Mouse (Mus musculus): ENCODE data around the gene Slc25a42. TPM values are rescaled to one million over a fixed set of nuclear protein-coding genes. Genes with fewer than 3 reads are reported as not detected.

Gene Slc25a42
- total and polyA plus RNA-seq, 3 experiments, result 0.63 to 3.0 (median 2.9) TPM

- TF ChIP-seq MXI1 (IDR thresholded peaks at IDR 0.05; ENCODE audit: low read depth, low read length) (peak; percentile 42; the same call in 1 of the 2 replicates), ZMIZ1 (IDR thresholded peaks at IDR 0.05; ENCODE audit: low read depth, low read length) (no peak), PAX5 (IDR thresholded peaks at IDR 0.05; ENCODE audit: low read length) (no peak), ZNF384 (IDR thresholded peaks at IDR 0.05; ENCODE audit: low read depth, low read length) (no peak), USF1 (IDR thresholded peaks at IDR 0.05; ENCODE audit: low read depth, low read length) (no peak), CHD2 (IDR thresholded peaks at IDR 0.05; ENCODE audit: low read length) (no peak), MEF2A (IDR thresholded peaks at IDR 0.05; ENCODE audit: borderline replicate concordance, low read depth, low read length) (peak; percentile 95), POLR2AphosphoS2 (IDR thresholded peaks at IDR 0.05; ENCODE audit: low read depth, low read length) (no peak)
These were observed 38.0 kb downstream of the Slc25a42 start (continued) for GRCm38 (mm10) chr8:70174079-70174478.

GRCm38 (mm10) chr8:70173320-70173719 lies 38.8 kb downstream of the Slc25a42 start:
- Histone ChIP-seq H3K9ac (ENCODE audit: insufficient read depth, low read depth) (peak overlapping the region; percentile 71; the same call in 1 of the 2 replicates), H3K27ac (ENCODE audit: insufficient read depth, low read depth) (no peak overlapping the region; the same call in 1 of the 2 replicates), H3K79me2 (replicated peaks; ENCODE audit: control insufficient read depth, extremely low read depth, insufficient read depth, poor library complexity, severe bottlenecking) (peaks cover 13% of the 10 kb centered on the region), H3K4me2 (ENCODE audit: insufficient read depth, low read depth, poor library complexity, severe bottlenecking) (peak overlapping the region; percentile 63; the same call in 1 of the 2 replicates), H3K9me3 (replicated peaks; ENCODE audit: low read length) (no peaks in the 10 kb centered on the region), H3K4me3 (replicated peaks in 1 of 3; ENCODE audit: low read depth in 2 of 3, low read length in 2 of 3, poor library complexity in 1 of 3) (peak overlapping the region; percentile 28 to 78 (median 46)), H3K27me3 (replicated peaks) (no peaks in the 10 kb centered on the region), H3K36me3 (replicated peaks in 1 of 2; ENCODE audit: control insufficient read depth in 1 of 2, insufficient read depth in 1 of 2, low read length in 1 of 2) (peaks cover 16 to 39% of the 10 kb centered on the region in 2 experiments), H3K4me1 (ENCODE audit: control insufficient read depth in 1 of 2, insufficient read depth in 2 of 2) (peaks cover 12 to 61% of the 10 kb centered on the region in 2 experiments; a peak in 3 of 4 replicates)
- TF ChIP-seq CHD1 (IDR thresholded peaks at IDR 0.05; ENCODE audit: low read depth, low read length), result no peak
- no peak for TF ChIP-seq POLR2AphosphoS2 (IDR thresholded peaks at IDR 0.05; ENCODE audit: low read depth, low read length)
- no peak for TF ChIP-seq USF1 (IDR thresholded peaks at IDR 0.05; ENCODE audit: low read depth, low read length)
- TF ChIP-seq SIN3A (IDR thresholded peaks at IDR 0.05; ENCODE audit: low read length), result no peak
- no peak for TF ChIP-seq CTCF (conservative IDR thresholded peaks at IDR 0.05 in 1 of 2, IDR thresholded peaks at IDR 0.05 in 1 of 2; ENCODE audit: low read depth in 2 of 2, low read length in 2 of 2)
- TF ChIP-seq NELFE (IDR thresholded peaks at IDR 0.05; ENCODE audit: low read depth, low read length), result no peak
- TF ChIP-seq USF2 (conservative IDR thresholded peaks at IDR 0.05; ENCODE audit: low read depth, low read length), result no peak
- no peak for TF ChIP-seq ETS1 (conservative IDR thresholded peaks at IDR 0.05; ENCODE audit: low read depth, low read length)
- no peak for TF ChIP-seq UBTF (IDR thresholded peaks at IDR 0.05; ENCODE audit: low read depth, low read length)
- in situ Hi-C loops (cut with MboI; ENCODE audit: low pct_ligation_motif_present, low pct_unique_long_range_greater_than_20kb, low sequenced_read_pairs), result loop anchor here (5.0 kb wide), 1 partner anchor 39 kb away; the partner anchor contains the start of gene Slc25a42
- no peak for DNase-seq (ENCODE audit: extremely low read depth)
- dilution Hi-C loops (cut with MboI; ENCODE audit: extremely low pct_ligation_motif_present, extremely low pct_unique_long_range_greater_than_20kb, low sequenced_read_pairs), result no loop called here

- dilution Hi-C loops (cut with MboI; ENCODE audit: extremely low pct_ligation_motif_present, extremely low pct_unique_long_range_greater_than_20kb, low sequenced_read_pairs) (no loop called here), in situ Hi-C loops (cut with MboI; ENCODE audit: low pct_ligation_motif_present, low pct_unique_long_range_greater_than_20kb, low sequenced_read_pairs) (loop anchor here (5.0 kb wide), 1 partner anchor 40 kb away; the partner anchor contains the start of gene Slc25a42)
- Histone ChIP-seq H3K4me2 (ENCODE audit: insufficient read depth, low read depth, poor library complexity, severe bottlenecking) (peak within 1 kb of the TSS; percentile 76), H3K27me3 (replicated peaks) (no peaks in the 10 kb centered on the region), H3K4me3 (replicated peaks in 1 of 3; ENCODE audit: low read depth in 2 of 3, low read length in 2 of 3, poor library complexity in 1 of 3) (peak within 1 kb of the TSS; percentile 75 to 86 (median 78)), H3K9me3 (replicated peaks; ENCODE audit: low read length) (no peaks in the 10 kb centered on the region), H3K4me1 (ENCODE audit: control insufficient read depth in 1 of 2, insufficient read depth in 2 of 2) (peaks cover 15 to 73% of the 10 kb centered on the region in 2 experiments), H3K9ac (ENCODE audit: insufficient read depth, low read depth) (peak within 1 kb of the TSS; percentile 71), H3K79me2 (replicated peaks; ENCODE audit: control insufficient read depth, extremely low read depth, insufficient read depth, poor library complexity, severe bottlenecking) (peaks cover 13% of the 10 kb centered on the region), H3K36me3 (replicated peaks in 1 of 2; ENCODE audit: control insufficient read depth in 1 of 2, insufficient read depth in 1 of 2, low read length in 1 of 2) (peaks cover 17 to 40% of the 10 kb centered on the region in 2 experiments), H3K27ac (ENCODE audit: insufficient read depth, low read depth) (peak within 1 kb of the TSS; percentile 94)
- peak; percentile 98 for DNase-seq (ENCODE audit: extremely low read depth)
- TF ChIP-seq MYC (IDR thresholded peaks at IDR 0.05; ENCODE audit: low read depth, low read length) (peak; percentile 95), CHD2 (IDR thresholded peaks at IDR 0.05; ENCODE audit: low read length) (peak; percentile 80), EP300 (IDR thresholded peaks at IDR 0.05; ENCODE audit: low read length) (no peak), TBP (conservative IDR thresholded peaks at IDR 0.05; ENCODE audit: low read depth, low read length) (peak; percentile 75), HCFC1 (IDR thresholded peaks at IDR 0.05; ENCODE audit: low read depth, low read length) (peak; percentile 99), GABPA (IDR thresholded peaks at IDR 0.05; ENCODE audit: insufficient replicate concordance, low read depth, low read length) (peak; percentile 53; the same call in 1 of the 2 replicates), MXI1 (IDR thresholded peaks at IDR 0.05; ENCODE audit: low read depth, low read length) (peak; percentile 21; the same call in 1 of the 2 replicates), E2F4 (IDR thresholded peaks at IDR 0.05; ENCODE audit: insufficient replicate concordance, low read depth, low read length) (no peak; the same call in 1 of the 2 replicates), IRF4 (IDR thresholded peaks at IDR 0.05; ENCODE audit: low read depth, low read length) (peak; percentile 31; the same call in 1 of the 2 replicates), RAD21 (IDR thresholded peaks at IDR 0.05; ENCODE audit: low read depth, low read length) (no peak), RCOR1 (conservative IDR thresholded peaks at IDR 0.05; ENCODE audit: low read depth, low read length) (no peak), PAX5 (IDR thresholded peaks at IDR 0.05; ENCODE audit: low read length) (no peak), POLR2AphosphoS2 (IDR thresholded peaks at IDR 0.05; ENCODE audit: low read depth, low read length) (peak; percentile 94), ZKSCAN1 (IDR thresholded peaks at IDR 0.05; ENCODE audit: borderline replicate concordance, low read depth, low read length) (no peak), USF1 (IDR thresholded peaks at IDR 0.05; ENCODE audit: low read depth, low read length) (no peak), USF2 (conservative IDR thresholded peaks at IDR 0.05; ENCODE audit: low read depth, low read length) (no peak), ZNF384 (IDR thresholded peaks at IDR 0.05; ENCODE audit: low read depth, low read length) (no peak), SMC3 (IDR thresholded peaks at IDR 0.05; ENCODE audit: low read depth, low read length) (no peak), JUN (IDR thresholded peaks at IDR 0.05; ENCODE audit: insufficient read depth, low read depth, low read length) (no peak)
These were observed 39.9 kb downstream of the Slc25a42 start, which contains the start of gene Tmem161a for GRCm38 (mm10) chr8:70172043-70172681. TSS of gene Tmem161a (plus strand) at chr8:70172356.

Measured in CH12.LX (cell line).